Mouse (Mus musculus) cerebellum, postnatal 4 days (tissue): ENCODE results near the gene Hic1.
A peak's percentile ranks its signal among the peaks of the same experiment; 100 is the strongest.

Experiments
- DNase-seq, 2 experiments: peaks; one replicate each; pipeline ENCODE4 v3.0.0; 2022; ENCODE audit warnings: low spot score in 2 of 2, mixed read lengths in 1 of 2

The Hic1 gene

DNA sequence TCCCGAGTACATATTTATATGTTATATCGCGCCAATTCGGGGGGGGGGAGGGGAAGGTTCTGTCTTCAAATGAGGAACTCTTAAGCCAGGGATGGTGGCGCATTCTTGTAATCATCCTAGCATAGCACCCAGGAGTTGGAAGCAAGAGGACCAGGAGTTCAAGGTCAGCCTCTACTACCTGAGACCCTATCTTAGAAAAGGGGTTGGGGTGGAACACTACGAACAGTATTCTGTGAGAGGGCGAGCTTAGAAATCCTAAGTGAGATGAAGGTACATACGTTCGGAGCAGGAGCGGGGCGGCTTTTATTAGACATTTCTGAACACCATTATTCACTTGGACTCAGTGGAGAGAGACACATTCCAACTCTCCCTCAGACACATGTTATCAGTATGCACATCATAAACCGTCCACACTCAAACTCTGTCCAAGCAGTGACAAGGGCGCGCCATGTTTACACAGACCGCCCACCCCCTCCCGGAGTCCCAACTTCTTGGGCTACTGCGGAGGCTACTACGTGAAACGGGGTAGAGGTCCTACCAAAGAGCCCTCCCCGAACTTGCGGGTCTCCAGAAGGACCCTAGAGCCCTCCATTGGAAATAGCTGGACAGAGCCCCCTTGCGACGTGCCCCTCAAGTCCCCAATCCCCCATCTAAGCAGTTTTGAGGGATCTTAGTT is at the start of gene Hic1:
Gene Hic1 (minus strand): TSS at position 115 of the 676 bp plus-strand sequence.
- no peak for DNase-seq

DNA sequence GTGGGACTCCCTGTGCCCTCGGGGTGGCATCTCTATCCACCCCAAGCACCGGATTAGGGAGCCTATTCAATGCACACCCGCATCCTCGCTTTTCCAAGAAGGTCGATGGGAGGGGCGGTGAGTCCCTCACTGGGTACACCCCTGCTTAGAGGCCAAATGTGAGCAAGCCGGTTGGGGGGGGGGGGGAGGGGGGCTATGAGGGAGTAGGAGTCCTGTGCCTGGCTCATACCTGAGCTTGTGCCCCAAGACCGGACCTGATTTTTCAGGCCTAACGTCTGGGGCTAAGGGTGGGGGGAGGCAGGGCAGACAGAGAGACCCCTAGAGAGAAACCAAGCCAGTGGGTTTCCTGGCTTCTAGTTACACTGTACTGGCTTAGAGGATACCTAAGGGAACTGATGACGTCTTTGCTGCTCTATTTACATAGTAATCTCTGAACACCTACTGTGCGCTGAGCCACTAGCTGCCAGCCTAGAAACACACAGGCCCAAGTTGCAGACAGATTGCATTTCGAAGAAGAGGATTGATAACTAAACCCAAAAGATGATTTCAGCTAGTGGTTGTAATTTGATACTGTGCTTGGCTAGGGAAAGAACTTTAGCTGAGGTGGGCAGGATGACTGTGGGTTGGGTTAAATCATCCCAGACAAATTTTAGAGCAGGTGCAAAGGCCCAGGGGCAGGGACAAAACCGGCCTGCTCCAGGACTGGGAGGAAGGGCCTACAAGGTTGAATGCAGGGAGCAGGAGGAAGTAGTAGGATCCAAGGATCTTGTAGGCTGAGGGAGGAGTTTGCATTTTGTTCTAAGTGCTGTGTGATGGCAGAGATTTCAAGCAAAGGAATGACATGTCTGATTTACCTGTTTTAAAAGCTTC is 45.0 kb upstream of the Hic1 start:
- DNase-seq = no peak

DNA sequence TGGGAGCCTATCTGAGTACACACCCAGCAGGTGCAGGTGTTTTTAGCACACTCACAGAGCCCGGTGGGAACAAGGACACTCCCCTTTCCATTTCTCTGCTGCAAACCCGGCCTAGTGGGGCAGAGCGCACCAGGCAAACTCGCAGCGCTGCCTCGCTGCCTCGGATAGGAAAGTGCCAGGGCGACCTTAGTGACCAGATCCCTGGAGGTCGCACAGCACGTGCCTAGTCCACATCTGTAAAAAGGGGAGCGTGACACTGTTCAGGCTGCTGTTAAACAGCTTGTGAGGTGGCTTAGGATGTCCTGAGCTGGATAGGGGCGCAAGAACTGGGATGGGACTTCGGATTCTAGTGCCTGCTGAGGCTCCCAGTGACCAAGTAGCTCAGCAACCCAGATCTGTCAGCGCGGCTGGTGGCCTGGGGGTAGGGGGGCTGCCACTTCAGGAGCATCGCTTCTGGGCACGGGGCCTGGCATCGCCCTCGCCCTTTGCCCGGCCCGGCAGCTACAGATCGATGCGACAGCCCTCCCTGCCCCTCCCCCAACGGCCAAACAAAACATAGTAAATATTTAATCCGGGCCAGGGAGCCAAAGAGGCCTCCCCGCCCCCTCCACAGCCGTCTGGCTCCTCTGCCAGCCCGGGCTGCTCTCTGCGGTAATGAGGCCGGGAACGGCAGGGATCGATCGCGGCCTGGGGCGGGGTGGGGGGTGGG is 44.2 kb upstream of the Hic1 start:
- peak in 1 of 2 experiments; percentile 61 for DNase-seq

DNA sequence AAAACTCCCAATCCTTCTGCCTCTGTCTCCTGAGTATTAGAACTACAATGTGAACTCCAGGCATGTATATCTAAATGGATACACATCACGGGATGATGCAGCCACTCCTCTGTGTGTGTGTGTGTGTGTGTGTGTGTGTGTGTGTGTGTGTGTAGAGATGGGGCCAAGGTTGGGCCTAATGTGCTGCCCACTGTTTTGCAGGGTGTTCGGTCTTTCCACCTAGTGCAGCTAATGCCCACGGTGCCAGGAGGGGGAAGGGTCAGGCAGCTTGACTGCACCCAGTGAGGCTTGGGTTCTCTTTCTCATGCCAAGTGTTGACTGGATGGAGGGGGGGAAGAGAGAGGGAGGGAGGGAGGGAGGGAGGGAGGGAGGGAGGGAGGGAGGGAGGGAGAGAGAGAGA is 43.6 kb upstream of the Hic1 start:
- no peak for DNase-seq

DNA sequence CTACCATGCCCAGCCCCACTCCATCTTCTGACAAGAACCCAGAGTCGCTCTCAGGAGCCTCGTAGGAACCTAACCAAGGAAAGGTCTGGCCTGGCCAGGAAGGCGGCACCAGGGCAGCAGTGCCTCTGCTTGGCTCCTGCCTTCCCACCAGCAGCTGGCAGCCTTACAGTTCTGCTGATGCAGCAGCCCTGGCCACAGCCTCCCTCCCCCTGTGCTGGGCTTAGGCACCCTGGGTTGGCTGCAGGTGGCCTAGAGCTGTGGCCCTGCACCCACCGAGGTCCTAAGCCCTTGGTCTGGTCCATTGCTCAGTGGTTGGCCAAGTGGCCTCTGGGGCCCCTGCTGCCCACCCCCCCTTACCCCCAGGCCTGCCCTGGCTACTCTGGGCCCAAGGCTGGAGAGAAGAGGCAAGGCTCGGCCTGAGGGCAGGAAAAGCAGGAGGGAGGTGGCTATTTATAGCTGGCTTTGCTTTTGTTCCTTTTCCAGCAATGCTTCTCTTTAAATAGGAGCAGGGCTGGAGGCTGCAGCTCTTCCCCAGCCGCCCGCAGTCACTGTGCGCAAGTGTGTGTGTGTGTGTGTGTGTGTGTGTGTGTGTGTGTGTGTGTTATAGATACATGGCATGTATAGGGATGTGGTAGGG is 42.8 kb upstream of the Hic1 start:
- DNase-seq = no peak

DNA sequence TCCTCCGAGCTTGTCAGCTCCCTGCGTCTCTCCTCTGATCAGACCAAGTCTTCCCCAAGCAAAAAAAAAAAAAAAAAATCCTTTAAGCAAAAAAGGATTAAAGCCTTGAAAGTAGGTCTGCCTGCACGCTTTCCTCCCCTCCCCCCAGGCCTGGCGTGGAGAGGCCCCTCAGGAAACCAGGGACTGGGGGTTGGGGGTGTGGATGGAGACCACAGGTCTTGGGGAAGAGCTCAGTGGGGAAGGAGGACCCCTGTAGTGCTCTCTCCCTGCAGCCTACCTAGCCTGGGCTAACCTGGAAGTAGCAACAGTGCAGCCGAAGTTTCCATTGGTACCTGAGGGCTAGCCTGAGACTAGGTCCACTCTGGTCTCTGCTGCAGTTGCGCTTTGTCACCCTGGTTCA is 41.4 kb upstream of the Hic1 start:
- DNase-seq = no peak

DNA sequence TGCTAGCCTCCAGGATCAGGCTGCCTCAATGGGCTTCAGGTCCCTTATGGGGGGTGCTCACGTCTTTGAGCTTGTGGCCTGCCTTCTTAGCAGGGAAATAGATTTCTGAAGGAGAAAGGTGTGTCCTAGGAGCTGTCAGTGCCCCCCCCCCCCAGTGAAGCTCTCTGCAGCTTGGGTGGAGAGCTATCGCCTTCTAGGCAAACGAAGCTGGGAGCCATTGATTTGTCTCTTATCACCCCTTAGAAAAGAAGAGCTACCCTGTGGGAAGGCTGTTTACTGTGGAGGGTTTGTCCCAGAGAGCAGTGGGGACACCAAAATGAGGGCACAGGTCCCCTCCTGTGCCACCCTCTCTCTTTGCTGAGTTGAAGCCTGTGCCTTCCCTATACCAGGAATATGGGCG is 40.8 kb upstream of the Hic1 start:
- no peak for DNase-seq

DNA sequence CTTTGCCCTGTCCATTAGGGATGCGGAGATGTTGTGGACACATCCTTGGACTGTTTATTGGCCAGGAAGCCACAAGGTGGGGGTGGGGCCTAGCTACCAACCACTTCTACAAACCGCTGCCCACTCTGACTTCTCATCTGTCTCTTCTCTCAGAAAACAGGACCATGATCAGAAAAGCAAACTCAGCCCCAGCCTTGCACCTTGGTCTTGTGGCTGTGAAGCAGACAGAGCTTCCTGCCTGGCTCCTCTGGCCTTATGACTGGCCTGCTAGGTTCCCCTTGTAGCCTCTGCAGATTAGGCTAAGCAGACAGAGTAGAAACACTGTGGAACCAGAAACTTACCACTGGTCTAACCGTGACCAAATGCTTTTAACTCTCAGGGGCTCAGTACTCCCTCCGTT is 40.0 kb upstream of the Hic1 start:
- no peak for DNase-seq

DNA sequence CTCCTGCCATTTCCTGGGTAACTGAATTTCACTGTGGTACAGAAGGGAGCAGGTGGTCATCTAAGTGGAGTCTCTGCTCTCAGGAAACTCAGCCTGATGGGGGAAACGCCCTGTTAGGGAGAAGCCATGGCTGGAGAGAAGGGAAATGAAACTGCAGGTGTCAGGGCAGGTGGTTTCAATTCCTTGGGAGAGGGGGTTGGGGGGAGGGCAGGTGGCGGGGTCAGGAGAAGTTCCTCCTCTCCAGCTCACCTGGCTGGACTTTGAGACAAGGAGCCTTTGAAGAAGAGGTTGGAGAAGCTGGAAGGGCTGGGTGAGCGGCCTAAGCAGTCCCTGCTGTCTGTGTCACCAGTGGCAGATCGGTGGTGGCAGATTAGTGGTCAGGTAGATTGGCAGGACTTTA is 37.0 kb upstream of the Hic1 start:
- DNase-seq = no peak

DNA sequence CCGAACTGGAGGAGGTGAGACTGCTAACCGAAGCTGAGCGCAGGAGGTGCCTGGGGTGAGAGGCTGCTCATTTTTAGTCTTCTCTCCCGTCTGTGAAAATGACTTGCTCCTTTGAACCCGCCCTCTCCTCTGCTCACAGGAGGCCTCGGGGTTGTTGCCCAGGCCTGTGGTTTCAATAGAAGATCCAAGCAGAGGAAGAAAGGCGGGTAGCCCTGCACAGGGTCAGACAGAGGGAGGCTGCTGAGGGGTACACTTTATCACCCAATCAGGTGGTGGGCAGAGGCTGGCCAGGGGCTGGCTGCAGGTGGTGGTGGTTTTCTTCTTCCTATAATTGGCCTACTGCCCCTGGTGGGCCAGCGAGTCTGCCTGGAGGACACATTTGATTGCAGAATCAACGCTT is 35.2 kb upstream of the Hic1 start:
- no peak for DNase-seq

DNA sequence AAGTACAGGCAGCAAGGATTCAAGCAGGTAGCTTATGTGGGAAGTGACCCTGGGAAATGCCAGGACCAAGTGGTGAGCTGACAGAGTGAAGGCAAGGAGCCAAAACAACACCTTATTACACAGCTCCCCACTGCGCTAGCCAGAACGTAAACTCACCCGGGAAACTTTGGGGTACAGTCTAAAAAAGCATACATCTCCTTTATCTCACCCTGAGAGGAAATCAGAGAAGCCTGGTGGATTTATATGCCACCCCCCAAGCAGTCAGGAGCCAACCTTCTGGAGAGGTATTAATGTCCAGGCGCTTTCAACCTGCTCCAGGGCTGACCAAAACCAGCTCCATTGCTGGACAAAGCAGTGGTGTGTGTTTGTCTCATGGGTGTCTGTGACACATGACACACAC is 34.6 kb upstream of the Hic1 start:
- DNase-seq = no peak

DNA sequence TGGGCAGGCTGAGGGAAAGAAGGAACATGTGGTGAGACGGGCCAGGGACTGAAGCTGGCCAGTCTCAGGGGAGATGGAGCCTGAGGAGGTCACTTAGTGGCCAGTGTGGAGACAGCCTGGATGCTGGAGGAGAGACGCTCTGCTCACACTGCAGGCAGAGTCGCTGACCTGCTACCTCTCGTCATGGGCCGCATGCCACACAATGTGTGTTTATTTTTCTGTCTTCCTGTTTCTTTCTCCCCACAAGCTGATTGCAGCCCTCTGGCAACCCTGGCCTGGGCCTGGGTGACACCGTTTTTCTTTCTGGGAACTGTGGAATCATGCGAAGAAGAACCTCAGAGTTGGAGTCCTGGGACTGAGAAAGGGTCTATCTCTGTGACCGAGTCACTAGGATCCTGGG is 32.4 kb upstream of the Hic1 start:
- no peak for DNase-seq

DNA sequence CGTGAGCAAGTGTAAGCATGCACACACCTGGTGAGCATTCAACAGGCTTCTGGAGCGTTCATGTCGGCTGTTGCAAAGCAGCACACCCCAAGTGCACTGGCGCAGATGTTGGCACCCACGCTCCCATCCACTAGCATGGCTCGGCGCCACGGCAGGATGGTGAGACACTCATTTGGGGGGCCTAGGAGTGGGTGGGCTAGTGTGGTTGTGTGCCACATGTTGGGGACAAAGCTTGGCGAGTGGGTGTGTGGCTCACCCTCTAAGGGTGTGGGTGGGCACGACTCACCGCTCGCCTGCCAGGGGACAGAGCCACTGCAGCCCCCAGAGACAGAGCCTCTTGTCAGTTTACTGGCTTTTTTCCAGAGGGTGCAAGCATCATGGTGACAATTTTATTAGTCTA is 31.6 kb upstream of the Hic1 start:
- no peak for DNase-seq

DNA sequence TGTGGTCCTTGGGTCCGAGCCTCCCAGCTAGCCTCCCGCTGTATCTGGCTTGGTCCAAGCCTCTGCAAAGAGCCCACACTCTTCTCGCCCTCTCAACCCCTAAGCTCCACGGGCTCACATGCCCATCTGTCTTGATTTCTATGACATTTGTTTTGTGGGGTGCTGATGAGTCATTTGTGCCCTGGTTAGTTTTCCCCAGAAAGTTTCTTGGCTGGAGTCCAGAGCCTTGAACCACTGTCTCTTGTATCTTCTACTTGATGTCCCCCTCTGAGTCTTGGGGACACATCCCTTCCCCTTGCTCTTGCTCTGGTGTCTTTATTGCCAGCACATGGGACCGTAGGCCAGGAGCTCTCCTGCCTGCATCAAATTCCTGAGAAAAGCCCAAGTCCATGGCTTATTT is 30.6 kb upstream of the Hic1 start:
- DNase-seq = no peak

DNA sequence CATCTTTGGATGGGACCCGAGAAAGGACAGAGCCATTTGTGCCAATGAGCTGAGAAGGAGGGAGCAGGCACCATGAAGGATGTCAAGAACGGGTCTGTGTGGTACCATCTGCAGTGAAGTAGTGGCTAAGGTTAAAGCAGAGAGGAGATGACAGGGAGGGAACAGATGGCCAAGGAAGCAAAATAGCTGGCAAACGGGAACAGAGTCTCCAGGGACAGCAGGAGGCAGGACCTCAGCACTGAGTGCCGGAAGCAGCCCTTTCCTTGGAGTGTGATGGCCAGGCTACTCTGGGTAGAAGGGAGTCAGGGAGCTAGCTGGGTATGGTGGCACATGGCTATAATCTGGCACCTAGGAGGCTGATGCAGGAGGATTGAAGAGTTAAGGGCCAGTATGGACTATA is 29.5 kb upstream of the Hic1 start:
- DNase-seq = no peak

DNA sequence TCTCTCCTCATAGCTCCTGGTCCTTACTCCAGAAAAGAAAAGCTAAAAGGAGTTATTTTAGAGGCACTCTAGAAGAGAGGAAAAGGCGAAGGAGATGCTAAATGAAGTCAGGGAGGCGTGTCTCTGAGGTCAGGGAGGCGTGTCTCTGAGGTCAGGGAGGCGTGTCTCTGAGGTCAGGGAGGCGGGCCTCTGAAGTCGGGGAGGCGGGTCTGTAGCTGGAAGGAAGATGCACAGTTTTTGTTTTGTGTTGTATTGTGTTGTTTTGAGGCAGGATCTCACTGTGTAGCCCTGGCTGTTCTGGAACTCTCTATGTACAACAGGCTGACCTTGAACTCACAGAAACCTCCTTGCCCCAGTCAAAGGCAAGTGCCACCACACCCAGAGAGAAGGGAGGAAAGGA is 28.6 kb upstream of the Hic1 start:
- no peak for DNase-seq

DNA sequence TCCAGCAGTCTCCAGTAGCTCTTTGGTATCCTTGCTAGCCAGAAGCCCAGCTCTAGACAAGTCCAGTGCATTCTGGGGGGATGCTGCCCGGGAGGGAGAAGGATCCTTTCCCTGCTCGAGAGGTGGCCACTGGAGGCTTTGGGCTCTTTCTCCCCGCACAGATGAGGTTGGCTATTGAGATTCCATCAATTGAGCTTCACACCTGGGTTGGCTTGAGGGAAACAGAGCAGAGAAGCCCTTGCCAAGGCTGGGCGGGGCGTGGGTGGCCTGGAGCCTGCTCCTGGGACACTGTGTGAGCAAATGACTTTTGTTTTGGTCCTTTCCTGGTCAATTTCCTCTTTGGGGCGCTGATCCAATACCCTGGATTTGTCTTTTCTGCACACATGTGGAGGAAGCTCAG is 26.8 kb upstream of the Hic1 start:
- DNase-seq = no peak

DNA sequence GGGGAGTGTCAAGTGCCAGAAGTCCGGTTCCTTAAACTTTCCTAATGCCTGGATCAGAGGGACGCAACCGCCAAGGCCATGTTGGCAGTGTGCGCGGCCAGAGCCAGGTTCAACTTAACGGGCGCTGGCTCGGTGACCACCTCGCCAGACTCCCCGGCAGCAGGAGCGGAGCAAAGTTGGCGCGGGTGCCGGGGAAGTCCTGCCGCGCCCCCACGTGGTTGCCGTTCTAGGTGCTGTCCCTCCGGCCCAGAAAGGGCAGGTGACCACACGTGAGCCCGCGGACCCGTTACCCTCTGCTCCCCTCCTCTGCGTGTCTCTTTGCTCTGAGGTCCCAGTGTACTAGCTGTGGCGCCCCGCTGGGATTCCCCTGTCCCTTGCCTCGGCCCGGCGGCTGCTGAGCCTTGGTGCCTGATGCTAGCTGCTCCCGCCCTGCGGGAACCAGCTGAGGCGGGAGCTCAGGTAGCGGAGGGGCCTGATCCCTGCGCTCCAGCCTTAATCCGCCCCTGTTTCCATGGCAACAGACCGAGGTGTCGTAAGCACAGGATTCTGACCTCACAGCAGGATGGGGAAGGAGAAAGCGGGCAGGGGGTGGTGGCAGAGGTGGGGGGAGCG is 25.6 kb upstream of the Hic1 start:
- DNase-seq = peak in 1 of 2 experiments; percentile 59

DNA sequence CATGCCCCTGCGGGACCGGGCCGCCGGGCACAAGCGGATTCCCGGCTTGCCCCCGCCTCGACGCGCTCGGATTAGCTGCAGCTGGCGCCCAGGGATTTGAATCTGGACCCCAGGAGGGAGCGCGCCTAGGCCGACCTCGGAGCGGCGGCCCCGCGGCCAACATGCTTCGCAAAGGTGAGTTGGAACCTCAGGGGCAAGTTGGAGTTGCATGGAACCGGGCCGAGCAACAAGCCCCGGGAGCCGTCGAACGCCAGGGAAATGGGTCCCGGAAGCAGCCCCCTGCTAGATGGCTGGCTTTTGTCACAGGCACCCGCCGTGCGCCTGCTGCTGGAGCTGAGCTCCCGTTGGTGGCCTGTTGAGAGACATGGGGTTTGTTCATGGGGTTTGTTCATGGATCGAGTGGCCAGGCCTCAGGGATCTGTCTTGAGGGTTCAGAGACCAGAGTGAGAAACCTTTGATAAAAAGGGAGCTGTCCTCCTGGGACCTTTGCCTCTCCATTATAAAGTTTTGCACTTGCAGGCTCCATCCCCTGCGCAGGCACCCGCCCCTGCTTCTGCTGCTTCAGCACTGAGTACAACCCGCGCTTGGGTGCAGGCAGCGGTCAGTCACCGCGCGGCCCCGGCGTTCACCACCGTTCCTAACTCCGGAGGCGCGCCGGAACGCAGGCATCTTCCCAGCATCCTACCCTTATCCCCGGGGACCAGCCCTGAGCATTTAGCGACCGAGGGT is 25.0 kb upstream of the Hic1 start:
- DNase-seq = no peak

DNA sequence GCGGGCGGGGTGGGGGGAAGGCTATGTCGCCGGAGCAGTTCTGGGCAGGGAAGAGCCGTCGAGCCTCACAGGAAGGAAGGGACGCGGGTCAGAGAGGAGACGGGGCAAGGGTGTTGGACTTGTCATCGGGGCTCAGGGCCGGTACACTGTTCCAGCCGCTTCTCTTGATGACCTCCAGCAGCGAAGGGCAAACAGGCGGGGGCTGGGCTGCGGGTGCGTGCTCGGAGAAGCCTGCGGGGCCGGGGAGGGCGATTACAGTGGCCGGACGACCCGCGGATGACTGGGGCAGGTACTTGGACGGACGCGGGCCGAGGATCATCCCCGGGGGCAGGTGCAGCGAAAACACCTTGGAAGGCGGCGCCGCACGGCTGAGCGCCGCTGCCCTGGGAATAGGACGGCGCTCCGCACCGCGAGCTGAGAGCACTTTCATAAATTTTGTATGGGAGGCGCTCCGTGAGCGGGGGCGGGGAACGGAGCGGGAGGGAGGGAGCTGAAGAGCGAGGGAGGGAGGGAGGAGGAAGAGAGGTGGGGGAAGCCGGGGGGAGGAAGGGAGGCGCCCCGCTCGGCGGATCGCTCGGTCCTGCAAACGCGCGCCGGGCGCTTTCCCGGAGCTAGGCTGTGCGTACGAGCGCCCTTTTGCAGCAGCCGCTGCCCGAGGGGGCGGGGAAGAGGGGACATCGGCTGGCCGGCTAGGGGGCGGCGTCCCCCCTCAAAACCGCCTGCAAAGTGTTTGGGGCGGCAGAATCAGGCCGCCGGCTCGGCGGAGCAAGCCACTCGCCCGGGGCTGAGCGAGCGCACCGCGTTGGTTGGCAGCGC is 24.1 kb upstream of the Hic1 start, which contains the start of gene Rtn4rl1:
Gene Rtn4rl1 (plus strand): TSS at position 528 of the 816 bp plus-strand sequence.
- peak in 1 of 2 experiments; percentile 48 for DNase-seq
